Mouse (Mus musculus): ENCODE results near the gene Cnot2.

The Cnot2 gene

DNA sequence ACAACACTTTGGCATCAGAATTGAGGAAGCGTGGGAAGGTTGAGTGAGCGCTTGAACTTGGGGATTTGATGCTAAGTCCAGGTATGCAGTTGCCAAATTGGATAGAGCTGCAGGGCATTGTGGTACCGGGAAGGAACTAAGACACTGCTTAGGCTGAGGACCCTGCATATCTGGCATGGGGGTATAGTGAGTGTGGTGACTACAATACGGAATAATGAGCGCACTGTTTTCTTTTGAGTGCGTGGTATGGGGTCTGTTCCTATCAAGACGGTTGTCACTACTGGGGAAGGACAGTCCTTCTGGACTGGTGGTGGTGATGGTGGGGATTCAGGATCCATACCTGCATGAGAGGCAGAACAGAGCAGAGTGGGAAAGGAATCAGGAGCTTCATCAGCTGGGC lies 140.4 kb downstream of the Cnot2 start:
- DNase-seq (ENCODE audit: extremely low read depth, insufficient read length, low spot score): no peak

DNA sequence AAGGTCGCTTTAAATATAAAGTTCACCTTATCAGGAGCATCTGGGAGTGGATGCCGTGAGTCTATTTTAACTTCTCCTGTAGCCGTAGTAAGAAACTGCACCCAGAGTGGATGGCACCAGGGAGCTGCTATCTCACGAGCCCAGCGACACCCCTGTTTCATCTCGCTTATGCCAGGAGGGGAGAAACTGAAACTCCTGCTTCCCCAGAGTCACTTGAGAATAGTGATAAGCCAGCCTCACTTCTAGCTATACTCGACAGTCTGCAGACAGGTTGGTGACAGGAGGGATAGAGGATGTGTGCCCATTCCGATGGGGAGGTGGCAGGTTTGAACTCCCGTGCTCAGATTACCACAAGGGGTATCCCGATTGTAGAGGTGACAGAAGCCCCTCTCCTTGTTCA lies 141.2 kb downstream of the Cnot2 start:
- no peak for DNase-seq (ENCODE audit: extremely low read depth, insufficient read length, low spot score)

DNA sequence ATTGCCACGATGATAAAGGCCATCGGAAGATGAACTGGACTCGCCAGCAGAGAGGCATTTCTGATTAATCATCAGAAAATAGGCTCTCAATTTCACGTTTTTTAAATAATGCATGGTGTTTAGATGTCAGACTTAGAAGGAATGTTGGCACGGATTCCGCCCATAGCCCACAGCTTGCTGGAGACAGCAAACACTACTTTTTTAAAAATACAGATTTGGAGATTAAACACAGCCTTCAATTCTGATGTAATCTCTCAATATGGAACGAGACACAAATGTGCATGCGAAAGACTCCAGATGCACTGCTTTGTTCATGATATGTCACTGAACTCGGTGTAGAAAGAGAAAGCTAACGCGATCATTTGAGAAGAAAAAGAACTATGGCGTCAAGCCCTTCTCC lies 145.9 kb downstream of the Cnot2 start:
- no peak for DNase-seq (ENCODE audit: extremely low read depth, insufficient read length, low spot score)
